Mouse (Mus musculus): Measurements from ENCODE around the gene Galnt18.

The Galnt18 gene

GRCm38 (mm10) chr7:111483896-111484295, 295.9 kb downstream of the Galnt18 start:
- no peak for DNase-seq (ENCODE audit: low read depth, low spot score)

- no peak for DNase-seq (ENCODE audit: low read depth, low spot score)
Measured at GRCm38 (mm10) chr7:111483321-111483720, 296.5 kb downstream of the Galnt18 start.

GRCm38 (mm10) chr7:111467715-111468114, 312.1 kb downstream of the Galnt18 start:
- DNase-seq (ENCODE audit: low read depth, low spot score) = no peak

GRCm38 (mm10) chr7:111466720-111467119, 313.1 kb downstream of the Galnt18 start:
- no peak for DNase-seq (ENCODE audit: low read depth, low spot score)

- no peak for DNase-seq (ENCODE audit: low read depth, low spot score)
Measured at GRCm38 (mm10) chr7:111466121-111466520, 313.7 kb downstream of the Galnt18 start.

- no peak for DNase-seq (ENCODE audit: low read depth, low spot score)
Measured at GRCm38 (mm10) chr7:111459716-111460115, 320.1 kb downstream of the Galnt18 start.

GRCm38 (mm10) chr7:111456007-111456406, 323.8 kb downstream of the Galnt18 start:
- DNase-seq (ENCODE audit: low read depth, low spot score) = no peak

GRCm38 (mm10) chr7:111455541-111455940, 324.2 kb downstream of the Galnt18 start:
- no peak for DNase-seq (ENCODE audit: low read depth, low spot score)

GRCm38 (mm10) chr7:111452000-111452399, 327.8 kb downstream of the Galnt18 start:
- DNase-seq (ENCODE audit: low read depth, low spot score) = no peak

- DNase-seq (ENCODE audit: low read depth, low spot score) = no peak
Measured at GRCm38 (mm10) chr7:111450286-111451095, 329.3 kb downstream of the Galnt18 start.

- DNase-seq (ENCODE audit: low read depth, low spot score) = no peak
Measured at GRCm38 (mm10) chr7:111433173-111433572, 346.6 kb downstream of the Galnt18 start.

- no peak for DNase-seq (ENCODE audit: low read depth, low spot score)
Measured at GRCm38 (mm10) chr7:111427392-111427791, 352.4 kb downstream of the Galnt18 start.

Measured in retina, adult 2 months (tissue).